Mouse (Mus musculus) hindbrain, embryonic 12.5 days (tissue): ENCODE data around the gene Hes5. TPM values are rescaled to one million over a fixed set of nuclear protein-coding genes. Genes with fewer than 3 reads are reported as not detected.

Experiments used
- ATAC-seq: fragments of 200-750 bp; cut with Nextera tagmentation; 2 replicates; pipeline ENCODE4 v1.8.0; 2017; ENCODE audit warnings: moderate TSS enrichment; ENCODE audit not compliant: low FRiP score
- H3K27ac ChIP-seq: fragments of 300-500 bp; sonication (generic); 2 replicates; pipeline ENCODE4 v1.5.1; 2016; ENCODE audit warnings: mild to moderate bottlenecking
- H3K27me3 ChIP-seq: fragments of 300-500 bp; sonication (generic); 2 replicates; pipeline ENCODE4 v1.6.1; 2016; ENCODE audit warnings: mild to moderate bottlenecking
- H3K36me3 ChIP-seq: fragments of 300-500 bp; sonication (generic); 2 replicates; pipeline ENCODE4 v1.6.1; 2016; ENCODE audit warnings: mild to moderate bottlenecking
- H3K4me1 ChIP-seq: fragments of 300-500 bp; sonication (generic); 2 replicates; pipeline ENCODE4 v1.6.1; 2016
- H3K4me2 ChIP-seq: fragments of 300-500 bp; sonication (generic); replicated peaks from 2 replicates; pipeline ENCODE4 v1.6.1; 2016; ENCODE audit warnings: mild to moderate bottlenecking
- H3K4me3 ChIP-seq: fragments of 300-500 bp; sonication (generic); 2 replicates; pipeline ENCODE4 v1.5.1; 2016; ENCODE audit warnings: mild to moderate bottlenecking
- H3K9ac ChIP-seq: fragments of 300-500 bp; sonication (generic); 2 replicates; pipeline ENCODE4 v1.6.1; 2016; ENCODE audit warnings: mild to moderate bottlenecking, moderate library complexity
- H3K9me3 ChIP-seq: fragments of 300-500 bp; sonication (generic); replicated peaks from 2 replicates; pipeline ENCODE4 v1.6.1; 2016; ENCODE audit warnings: mild to moderate bottlenecking
- WGBS: fragments of 180-500 bp; shearing (Covaris S2); methylation state at CpG from one replicate; pipeline ENCODE4 v1.1.7; 2016; 5-methylcytosine and 5-hydroxymethylcytosine counted together
- polyA plus RNA-seq: library from polyadenylated mRNA; unstranded; fragments of >200 nt; fragmentation: Nextera tagmentation; extraction: Ambion mirVana; gene quantifications from 2 replicates; pipeline ENCODE4 v1.2.1, GENCODE M21; 2016

Hes5 gene
- 293 and 329 TPM in 2 replicates for polyA plus RNA-seq

GRCm38 (mm10) chr4:154960690-154961225 lies at the start of gene Hes5:
TSS of gene Hes5 (plus strand) at chr4:154960923.
- Histone ChIP-seq H3K9me3 (no peaks in the 10 kb centered on the region), H3K27ac (peak within 1 kb of the TSS; percentile 97), H3K4me1 (peaks cover 83% of the 10 kb centered on the region), H3K36me3 (no peaks in the 10 kb centered on the region), H3K4me3 (peak within 1 kb of the TSS; percentile 79), H3K4me2 (peak within 1 kb of the TSS; percentile 85), H3K27me3 (peaks cover 58% of the 10 kb centered on the region), H3K9ac (peak within 1 kb of the TSS; percentile 92)
- under 1% methylated on average over 60 of the region's 65 CpGs for WGBS
- peak; percentile 71 for ATAC-seq

GRCm38 (mm10) chr4:154911644-154912043 lies 49.1 kb upstream of the Hes5 start:
- H3K4me3 ChIP-seq: no peak overlapping the region
- H3K9me3 ChIP-seq: no peaks in the 10 kb centered on the region
- 75% methylated on average over 2 of the region's 2 CpGs for WGBS
- no peaks in the 10 kb centered on the region for H3K36me3 ChIP-seq
- no peaks in the 10 kb centered on the region for H3K27me3 ChIP-seq
- no peak for ATAC-seq
- no peak overlapping the region for H3K27ac ChIP-seq
- H3K4me1 ChIP-seq: peaks cover 11% of the 10 kb centered on the region; the same call in 1 of the 2 replicates
- no peak overlapping the region for H3K4me2 ChIP-seq
- H3K9ac ChIP-seq: no peak overlapping the region

GRCm38 (mm10) chr4:154913845-154914244 lies 46.9 kb upstream of the Hes5 start:
- Histone ChIP-seq H3K9ac (no peak overlapping the region), H3K9me3 (no peaks in the 10 kb centered on the region), H3K4me2 (no peak overlapping the region), H3K27ac (no peak overlapping the region), H3K36me3 (no peaks in the 10 kb centered on the region), H3K4me3 (no peak overlapping the region), H3K27me3 (no peaks in the 10 kb centered on the region), H3K4me1 (0 out of 2 replicates have a peak, but pooled peaks cover 9% of the 10 kb centered on the region)
- WGBS: 93% methylated on average over 3 of the region's 3 CpGs
- no peak for ATAC-seq

GRCm38 (mm10) chr4:154914252-154914651 lies 46.5 kb upstream of the Hes5 start:
- 95% methylated on average over 4 of the region's 4 CpGs for WGBS
- Histone ChIP-seq H3K4me3 (no peak overlapping the region), H3K4me1 (0 out of 2 replicates have a peak, but pooled peaks cover 9% of the 10 kb centered on the region), H3K9ac (no peak overlapping the region), H3K27ac (no peak overlapping the region), H3K9me3 (no peaks in the 10 kb centered on the region), H3K27me3 (no peaks in the 10 kb centered on the region), H3K36me3 (no peaks in the 10 kb centered on the region), H3K4me2 (no peak overlapping the region)
- no peak for ATAC-seq

GRCm38 (mm10) chr4:154914707-154915106 lies 46.0 kb upstream of the Hes5 start:
- WGBS: 79% methylated on average over 3 of the region's 3 CpGs
- Histone ChIP-seq H3K9me3 (no peaks in the 10 kb centered on the region), H3K36me3 (no peaks in the 10 kb centered on the region), H3K4me3 (no peak overlapping the region), H3K4me1 (0 out of 2 replicates have a peak, but pooled peaks cover 9% of the 10 kb centered on the region), H3K27ac (no peak overlapping the region), H3K9ac (no peak overlapping the region), H3K27me3 (no peaks in the 10 kb centered on the region), H3K4me2 (no peak overlapping the region)
- ATAC-seq: no peak

- H3K4me1 ChIP-seq: 0 out of 2 replicates have a peak, but pooled peaks cover 9% of the 10 kb centered on the region
- H3K27me3 ChIP-seq: no peaks in the 10 kb centered on the region
- H3K27ac ChIP-seq: no peak overlapping the region
- no peak for ATAC-seq
- H3K4me3 ChIP-seq: no peak overlapping the region
- H3K9me3 ChIP-seq: no peaks in the 10 kb centered on the region
- H3K9ac ChIP-seq: no peak overlapping the region
- 82% methylated on average over 10 of the region's 10 CpGs for WGBS
- no peaks in the 10 kb centered on the region for H3K36me3 ChIP-seq
- no peak overlapping the region for H3K4me2 ChIP-seq
Measured at GRCm38 (mm10) chr4:154915286-154915685, 45.4 kb upstream of the Hes5 start.

- Histone ChIP-seq H3K4me1 (no peaks in the 10 kb centered on the region), H3K27ac (no peak overlapping the region), H3K27me3 (no peaks in the 10 kb centered on the region), H3K36me3 (no peaks in the 10 kb centered on the region), H3K9ac (no peak overlapping the region), H3K4me2 (no peak overlapping the region), H3K4me3 (no peak overlapping the region), H3K9me3 (no peaks in the 10 kb centered on the region)
- WGBS: 90% methylated on average over 4 of the region's 4 CpGs
- ATAC-seq: no peak
Measured at GRCm38 (mm10) chr4:154916662-154917061, 44.1 kb upstream of the Hes5 start.

GRCm38 (mm10) chr4:154922291-154922690 lies 38.4 kb upstream of the Hes5 start:
- H3K9ac ChIP-seq: no peak overlapping the region
- H3K36me3 ChIP-seq: no peaks in the 10 kb centered on the region
- H3K9me3 ChIP-seq: no peaks in the 10 kb centered on the region
- no peak overlapping the region for H3K4me3 ChIP-seq
- H3K4me2 ChIP-seq: no peak overlapping the region
- no peaks in the 10 kb centered on the region; the same call in 1 of the 2 replicates for H3K4me1 ChIP-seq
- 82% methylated on average over 4 of the region's 4 CpGs for WGBS
- no peak overlapping the region for H3K27ac ChIP-seq
- no peak for ATAC-seq
- H3K27me3 ChIP-seq: no peaks in the 10 kb centered on the region

GRCm38 (mm10) chr4:154922931-154923330 lies 37.8 kb upstream of the Hes5 start:
- no peak for ATAC-seq
- no peak overlapping the region for H3K4me2 ChIP-seq
- no peaks in the 10 kb centered on the region for H3K27me3 ChIP-seq
- H3K27ac ChIP-seq: no peak overlapping the region
- no peak overlapping the region for H3K9ac ChIP-seq
- no peaks in the 10 kb centered on the region for H3K36me3 ChIP-seq
- 83% methylated on average over 5 of the region's 5 CpGs for WGBS
- no peaks in the 10 kb centered on the region for H3K9me3 ChIP-seq
- no peak overlapping the region for H3K4me3 ChIP-seq
- no peaks in the 10 kb centered on the region; the same call in 1 of the 2 replicates for H3K4me1 ChIP-seq

- no peak overlapping the region for H3K9ac ChIP-seq
- no peaks in the 10 kb centered on the region for H3K27me3 ChIP-seq
- 62% methylated on average over 4 of the region's 4 CpGs for WGBS
- H3K9me3 ChIP-seq: no peaks in the 10 kb centered on the region
- ATAC-seq: no peak
- peaks cover 8% of the 10 kb centered on the region; the same call in 1 of the 2 replicates for H3K4me1 ChIP-seq
- no peaks in the 10 kb centered on the region for H3K36me3 ChIP-seq
- no peak overlapping the region for H3K4me3 ChIP-seq
- no peak overlapping the region for H3K27ac ChIP-seq
- H3K4me2 ChIP-seq: no peak overlapping the region
Measured at GRCm38 (mm10) chr4:154925413-154925812, 35.3 kb upstream of the Hes5 start.

GRCm38 (mm10) chr4:154926969-154927898 lies 33.5 kb upstream of the Hes5 start:
- no peak for ATAC-seq
- 68% methylated on average over 9 of the region's 9 CpGs for WGBS
- no peaks in the 10 kb centered on the region for H3K27me3 ChIP-seq
- H3K36me3 ChIP-seq: no peaks in the 10 kb centered on the region
- no peak overlapping the region for H3K4me3 ChIP-seq
- peaks cover 8% of the 10 kb centered on the region; the same call in 1 of the 2 replicates for H3K4me1 ChIP-seq
- H3K9me3 ChIP-seq: no peaks in the 10 kb centered on the region
- peak overlapping the region; percentile 5; the same call in 1 of the 2 replicates for H3K27ac ChIP-seq
- H3K4me2 ChIP-seq: no peak overlapping the region
- no peak overlapping the region for H3K9ac ChIP-seq

- H3K36me3 ChIP-seq: no peaks in the 10 kb centered on the region
- no peak overlapping the region for H3K9ac ChIP-seq
- no peaks in the 10 kb centered on the region for H3K27me3 ChIP-seq
- no peak overlapping the region for H3K4me2 ChIP-seq
- no peak overlapping the region for H3K4me3 ChIP-seq
- H3K4me1 ChIP-seq: peaks cover 8% of the 10 kb centered on the region; the same call in 1 of the 2 replicates
- ATAC-seq: no peak
- H3K9me3 ChIP-seq: no peaks in the 10 kb centered on the region
- 0 out of 2 replicates have a peak overlapping the region, but pooled peaks have one; percentile 5 for H3K27ac ChIP-seq
- WGBS: 60% methylated on average over 5 of the region's 5 CpGs
Measured at GRCm38 (mm10) chr4:154927899-154928337, 32.8 kb upstream of the Hes5 start.
